Mouse (Mus musculus): ENCODE measurements around the gene Pilrb2. TPM values are rescaled to one million over a fixed set of nuclear protein-coding genes. Genes with fewer than 3 reads are reported as not detected.
"Not testable (repeated sequence)": the region's sequence is repeated elsewhere in the genome, so short reads cannot be mapped to it uniquely, and the experiment has no call there.

Pilrb2 gene
- polyA plus RNA-seq, 1 experiment: 47.8 TPM

DNA sequence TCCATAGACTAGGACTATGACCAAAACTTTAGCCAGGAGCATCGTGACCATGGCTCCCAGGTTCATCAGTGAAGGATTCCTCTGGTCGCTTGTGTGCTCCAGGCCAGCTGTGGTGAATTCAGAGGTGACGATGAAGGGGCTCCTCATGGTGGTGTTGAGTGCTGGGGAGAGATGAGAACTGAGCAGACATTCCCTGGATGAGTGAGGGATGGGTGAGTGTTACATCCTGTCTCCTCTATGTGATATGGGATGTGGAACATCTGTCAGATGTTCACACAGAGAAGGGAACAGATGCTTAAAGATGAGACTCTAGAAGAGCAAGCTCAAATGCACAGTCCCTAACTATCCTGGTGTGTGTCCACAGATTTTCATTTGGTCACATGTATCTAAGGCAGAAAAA, 16.7 kb downstream of the Pilrb2 start:
- 91% methylated on average over 3 of the region's 3 CpGs for whole genome bisulfite sequencing
- not testable (repeated sequence) for H3K36me3 ChIP-seq (ENCODE audit: control insufficient read depth, insufficient read depth, low read length); H3K4me3 ChIP-seq (ENCODE audit: extremely low read depth, insufficient read depth, insufficient read length); H3K4me1 ChIP-seq (ENCODE audit: control insufficient read depth, insufficient read depth, insufficient read length); DNase-seq (ENCODE audit: low read depth in 1 of 2, low spot score in 2 of 2); H3K27me3 ChIP-seq (ENCODE audit: control insufficient read depth, insufficient read depth, low read length); H3K27ac ChIP-seq (ENCODE audit: insufficient read depth, low read length)

DNA sequence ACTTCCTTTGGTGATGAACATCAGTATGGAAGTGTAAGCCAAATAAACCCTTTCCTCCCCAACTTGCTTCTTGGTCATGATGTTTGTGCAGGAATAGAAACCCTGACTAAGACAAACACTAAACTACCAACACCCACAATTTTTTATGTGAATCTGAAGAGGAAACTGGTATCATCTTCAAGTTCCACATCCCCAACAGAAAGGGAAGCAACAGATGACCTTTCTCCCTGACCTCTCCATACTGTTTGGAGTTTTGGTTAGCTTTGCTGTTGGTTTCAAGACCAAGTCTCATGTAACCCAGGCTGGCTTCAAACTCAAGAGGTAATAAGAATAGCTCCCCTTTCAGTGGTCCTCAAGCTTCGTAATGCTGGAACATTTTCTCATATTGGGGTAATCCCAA, 21.3 kb downstream of the Pilrb2 start:
- H3K36me3 ChIP-seq (ENCODE audit: control insufficient read depth, insufficient read depth, low read length); DNase-seq (ENCODE audit: low read depth in 1 of 2, low spot score in 2 of 2); H3K27ac ChIP-seq (ENCODE audit: insufficient read depth, low read length); H3K27me3 ChIP-seq (ENCODE audit: control insufficient read depth, insufficient read depth, low read length); H3K4me3 ChIP-seq (ENCODE audit: extremely low read depth, insufficient read depth, insufficient read length); H3K4me1 ChIP-seq (ENCODE audit: control insufficient read depth, insufficient read depth, insufficient read length): not testable (repeated sequence)
- 89% methylated on average over 1 of the region's 1 CpGs for WGBS

DNA sequence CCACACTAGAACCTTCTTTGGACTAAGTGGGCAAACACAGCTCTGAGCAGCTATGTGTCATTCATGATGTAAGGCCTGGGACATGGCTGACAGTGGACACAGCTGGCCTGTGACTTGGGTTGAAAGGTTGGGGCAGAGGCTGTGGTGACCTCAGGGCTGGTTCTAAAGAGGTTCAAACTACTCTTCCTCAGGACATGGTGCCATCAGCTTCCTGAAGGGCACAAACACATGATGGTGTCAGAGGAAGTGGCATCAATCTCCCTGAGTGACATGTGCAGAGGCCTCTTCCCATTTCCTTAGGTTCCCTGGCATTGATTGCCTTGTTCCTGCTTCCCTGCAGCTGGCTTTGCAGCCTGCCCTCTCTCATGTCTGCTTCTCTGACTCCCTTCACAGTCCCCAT, 34.5 kb downstream of the Pilrb2 start:
- not testable (repeated sequence) for H3K36me3 ChIP-seq (ENCODE audit: control insufficient read depth, insufficient read depth, low read length); H3K27ac ChIP-seq (ENCODE audit: insufficient read depth, low read length); H3K27me3 ChIP-seq (ENCODE audit: control insufficient read depth, insufficient read depth, low read length); H3K4me3 ChIP-seq (ENCODE audit: extremely low read depth, insufficient read depth, insufficient read length); H3K4me1 ChIP-seq (ENCODE audit: control insufficient read depth, insufficient read depth, insufficient read length); DNase-seq (ENCODE audit: low read depth in 1 of 2, low spot score in 2 of 2)

DNA sequence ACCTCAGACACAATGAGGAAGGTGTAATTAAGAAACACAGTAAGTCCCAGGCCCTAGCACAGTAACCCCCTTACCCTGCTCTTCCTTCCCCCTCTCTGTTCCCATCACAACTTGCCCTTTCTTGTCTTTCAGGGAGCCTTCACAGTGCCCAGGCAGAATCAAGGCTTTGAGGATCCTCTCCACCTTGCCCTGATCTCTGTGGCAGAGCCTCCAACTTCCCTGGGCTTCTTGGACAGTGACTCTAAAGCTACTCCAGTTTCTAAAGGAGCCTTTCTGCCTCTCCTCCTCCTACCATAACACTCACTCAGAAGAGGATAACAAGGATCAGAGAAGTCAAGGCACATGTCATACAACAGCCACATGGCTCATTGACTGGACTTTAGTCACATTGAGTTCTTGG, 35.0 kb downstream of the Pilrb2 start:
- no peak for DNase-seq (ENCODE audit: low read depth in 1 of 2, low spot score in 2 of 2)
- H3K27ac ChIP-seq (ENCODE audit: insufficient read depth, low read length): no peak overlapping the region
- H3K27me3 ChIP-seq (ENCODE audit: control insufficient read depth, insufficient read depth, low read length): no peaks in the 10 kb centered on the region
- no peaks in the 10 kb centered on the region for H3K36me3 ChIP-seq (ENCODE audit: control insufficient read depth, insufficient read depth, low read length)
- no peak for TF ChIP-seq CTCF (IDR thresholded peaks at IDR 0.05; ENCODE audit: extremely low read depth, insufficient read depth, insufficient read length, insufficient replicate concordance)
- no peak for TF ChIP-seq POLR2A (IDR thresholded peaks at IDR 0.05; ENCODE audit: low read depth, low read length)
- H3K4me3 ChIP-seq (ENCODE audit: extremely low read depth, insufficient read depth, insufficient read length): no peak overlapping the region
- H3K4me1 ChIP-seq (ENCODE audit: control insufficient read depth, insufficient read depth, insufficient read length): no peaks in the 10 kb centered on the region

DNA sequence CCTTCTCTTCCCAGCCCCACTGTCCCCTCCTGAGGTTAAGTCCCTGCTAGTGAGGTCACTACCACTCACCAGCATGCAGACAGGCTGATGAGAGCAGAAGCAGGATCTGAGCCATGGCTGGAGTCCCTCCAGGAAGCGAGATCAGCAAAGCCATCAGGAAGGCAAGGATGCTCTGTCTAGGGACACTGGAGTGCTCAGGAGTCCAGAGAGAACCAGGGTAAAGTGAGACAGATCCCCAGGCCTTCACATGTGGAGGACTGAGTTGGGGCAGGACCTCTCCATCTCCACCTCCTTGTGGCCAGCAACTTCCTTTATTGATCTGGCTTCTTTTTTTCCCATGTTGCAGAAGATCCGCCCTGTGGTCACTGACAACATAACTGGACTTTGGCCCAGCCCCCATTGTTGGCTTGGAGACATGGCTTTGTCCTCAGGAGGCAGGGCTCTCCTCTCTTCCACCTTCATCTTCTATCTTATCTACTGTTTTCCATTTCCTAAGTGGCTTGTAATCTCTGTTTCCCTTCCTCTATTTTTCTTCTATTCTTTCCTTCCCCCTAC, 35.6 kb downstream of the Pilrb2 start, which contains the start of gene Pilra:
Pilra (minus strand) TSS at position 316 of the 555 bp plus-strand sequence.
- H3K27me3 ChIP-seq (ENCODE audit: control insufficient read depth, insufficient read depth, low read length); H3K36me3 ChIP-seq (ENCODE audit: control insufficient read depth, insufficient read depth, low read length); DNase-seq (ENCODE audit: low read depth in 1 of 2, low spot score in 2 of 2); H3K27ac ChIP-seq (ENCODE audit: insufficient read depth, low read length); H3K4me1 ChIP-seq (ENCODE audit: control insufficient read depth, insufficient read depth, insufficient read length): not testable (repeated sequence)
- 0 out of 2 replicates have a peak within 1 kb of the TSS, but pooled peaks have one; percentile 4 for H3K4me3 ChIP-seq (ENCODE audit: extremely low read depth, insufficient read depth, insufficient read length)
- 53% methylated on average over 2 of the region's 2 CpGs for WGBS

DNA sequence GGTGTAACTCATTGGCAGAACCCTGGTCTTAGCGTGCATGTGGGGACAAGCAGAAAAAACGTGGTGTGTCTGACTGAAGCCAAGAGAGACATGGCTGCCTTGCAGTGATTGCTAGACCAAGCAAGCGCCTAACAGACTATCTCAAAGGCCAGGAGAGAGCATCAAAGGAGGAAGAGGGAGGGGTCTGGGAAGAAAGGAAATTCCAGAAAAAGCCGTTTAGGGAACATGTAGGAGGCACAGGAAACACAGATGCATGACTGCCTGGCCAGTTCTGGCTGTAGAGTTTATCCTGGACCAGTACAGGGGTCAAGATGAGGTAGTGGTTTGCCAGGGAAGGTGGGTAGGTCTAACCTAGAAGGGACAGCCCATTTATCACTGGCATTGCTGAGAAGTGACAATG, 38.1 kb downstream of the Pilrb2 start:
- Histone ChIP-seq H3K27ac (ENCODE audit: insufficient read depth, low read length) (no peak overlapping the region), H3K4me3 (ENCODE audit: extremely low read depth, insufficient read depth, insufficient read length) (no peak overlapping the region), H3K4me1 (ENCODE audit: control insufficient read depth, insufficient read depth, insufficient read length) (no peaks in the 10 kb centered on the region), H3K36me3 (ENCODE audit: control insufficient read depth, insufficient read depth, low read length) (no peaks in the 10 kb centered on the region), H3K27me3 (ENCODE audit: control insufficient read depth, insufficient read depth, low read length) (no peaks in the 10 kb centered on the region)
- 58% methylated on average over 4 of the region's 4 CpGs for WGBS
- DNase-seq (ENCODE audit: low read depth in 1 of 2, low spot score in 2 of 2): no peak
- no peak for TF ChIP-seq POLR2A (IDR thresholded peaks at IDR 0.05; ENCODE audit: low read depth, low read length)
- no peak for TF ChIP-seq CTCF (IDR thresholded peaks at IDR 0.05; ENCODE audit: extremely low read depth, insufficient read depth, insufficient read length, insufficient replicate concordance)

DNA sequence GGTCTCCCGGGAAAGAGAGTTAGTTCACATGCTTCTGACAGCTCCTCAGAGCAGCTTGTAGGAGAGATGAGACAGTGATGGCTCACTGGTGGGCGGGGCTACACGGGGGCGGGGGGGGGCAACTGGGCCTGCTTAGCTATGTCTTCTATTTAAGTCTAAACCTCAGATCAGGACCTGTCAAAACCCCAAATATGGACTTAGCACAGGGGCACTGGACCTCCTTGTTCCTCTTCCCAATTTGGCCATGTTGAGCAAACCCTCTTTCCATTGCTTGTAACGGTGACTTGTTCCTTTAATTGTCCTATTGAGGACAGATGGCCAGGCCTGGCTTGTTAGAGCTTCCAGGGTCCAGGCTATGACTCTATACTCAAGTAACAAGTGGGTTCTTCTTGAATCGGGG, 40.1 kb downstream of the Pilrb2 start:
- DNase-seq (ENCODE audit: low read depth in 1 of 2, low spot score in 2 of 2): no peak
- Histone ChIP-seq H3K36me3 (ENCODE audit: control insufficient read depth, insufficient read depth, low read length) (no peaks in the 10 kb centered on the region), H3K4me3 (ENCODE audit: extremely low read depth, insufficient read depth, insufficient read length) (no peak overlapping the region), H3K27ac (ENCODE audit: insufficient read depth, low read length) (no peak overlapping the region), H3K4me1 (ENCODE audit: control insufficient read depth, insufficient read depth, insufficient read length) (no peaks in the 10 kb centered on the region), H3K27me3 (ENCODE audit: control insufficient read depth, insufficient read depth, low read length) (no peaks in the 10 kb centered on the region)
- TF ChIP-seq CTCF (IDR thresholded peaks at IDR 0.05; ENCODE audit: extremely low read depth, insufficient read depth, insufficient read length, insufficient replicate concordance) (no peak), POLR2A (IDR thresholded peaks at IDR 0.05; ENCODE audit: low read depth, low read length) (no peak)
- WGBS: 70% methylated on average over 6 of the region's 6 CpGs

DNA sequence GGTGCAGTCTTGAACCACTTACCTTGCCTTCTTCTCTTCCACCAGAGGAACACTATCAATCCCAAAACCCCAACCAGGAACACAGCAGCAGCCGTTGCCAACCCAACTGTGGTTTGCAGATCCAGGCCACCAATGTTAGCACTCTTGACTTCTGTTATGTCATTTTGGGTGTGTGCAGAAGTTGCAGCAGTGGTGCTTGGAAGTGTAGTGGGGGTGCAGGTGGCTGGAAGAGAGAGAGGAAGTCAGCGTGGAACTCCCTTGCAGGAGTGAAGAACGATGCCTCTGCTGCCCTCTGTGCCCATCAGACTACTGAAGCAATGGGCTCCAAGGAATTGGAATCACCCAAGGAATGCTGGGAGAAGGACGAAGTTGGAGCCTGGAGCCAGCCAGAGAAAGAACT, 40.5 kb downstream of the Pilrb2 start:
- H3K4me3 ChIP-seq (ENCODE audit: extremely low read depth, insufficient read depth, insufficient read length): no peak overlapping the region
- TF ChIP-seq POLR2A (IDR thresholded peaks at IDR 0.05; ENCODE audit: low read depth, low read length): no peak
- 45% methylated on average over 4 of the region's 4 CpGs for WGBS
- H3K4me1 ChIP-seq (ENCODE audit: control insufficient read depth, insufficient read depth, insufficient read length): no peaks in the 10 kb centered on the region
- H3K27ac ChIP-seq (ENCODE audit: insufficient read depth, low read length): no peak overlapping the region
- H3K27me3 ChIP-seq (ENCODE audit: control insufficient read depth, insufficient read depth, low read length): no peaks in the 10 kb centered on the region
- H3K36me3 ChIP-seq (ENCODE audit: control insufficient read depth, insufficient read depth, low read length): no peaks in the 10 kb centered on the region
- no peak for DNase-seq (ENCODE audit: low read depth in 1 of 2, low spot score in 2 of 2)

All from spleen, adult 2 months (tissue).